In the genomic region with DNA sequence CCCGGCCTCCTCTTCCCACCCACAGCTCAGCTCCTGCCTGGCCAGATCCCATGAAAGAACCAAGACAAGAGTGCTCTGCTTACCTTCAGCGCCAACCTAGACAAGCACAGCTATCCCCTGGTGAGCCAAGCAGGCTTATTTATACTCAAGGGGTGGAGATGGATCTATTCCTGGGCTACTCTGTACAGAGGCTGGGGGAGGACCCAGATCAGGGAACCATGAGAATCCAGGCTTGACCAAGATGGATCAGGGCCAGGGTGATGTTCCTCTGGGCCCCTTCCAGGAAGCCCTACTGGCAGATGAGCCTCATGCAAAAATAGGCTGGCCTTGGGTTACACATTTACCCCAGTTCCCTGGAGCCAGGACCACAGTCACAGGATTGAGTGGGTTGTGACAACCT, we compare ENCODE assay signal across 9 mouse cellular contexts. TPM values are rescaled to one million over a fixed set of nuclear protein-coding genes. Genes with fewer than 3 reads are reported as not detected.
A peak's percentile ranks its signal among the peaks of the same experiment; 100 is the strongest.
DNase-seq lines count a peak whose midpoint lies in the region; ATAC-seq and TF ChIP-seq lines count a peak whose summit lies in the region.
"Had no signal": no experiment of that assay in that cellular context is flagged by ENCODE, and none has a peak within 500 bp of the region (broad histone marks: within the 10 kb centered on the region; RNA-seq: fewer than 3 reads in every experiment).

A gene (minus strand): TSS at position 114 of the 400 bp plus-strand sequence.

- H3K36me3 ChIP-seq in erythroblast, embryonic 14.5 days (ENCODE audit: control insufficient read depth) = no peaks in the 10 kb centered on the region; the same call in 1 of the 2 replicates
- H3K36me3 ChIP-seq in embryonic facial prominence, embryonic 12.5 days = no peaks in the 10 kb centered on the region
- H3K36me3 ChIP-seq in intestine, postnatal 0 days (ENCODE audit: control insufficient read depth, insufficient read depth) = no peaks in the 10 kb centered on the region
- H3K36me3 ChIP-seq in liver, embryonic 13.5 days = no peaks in the 10 kb centered on the region

- no peak within 1 kb of the TSS for H3K27ac ChIP-seq in embryonic facial prominence, embryonic 12.5 days
- 0 out of 2 replicates have a peak within 1 kb of the TSS, but pooled peaks have one; percentile 21 for H3K27ac ChIP-seq in intestine, postnatal 0 days (ENCODE audit: low read depth, low read length)
- peak within 1 kb of the TSS; percentile 82 for H3K27ac ChIP-seq in liver, embryonic 13.5 days

- peak; percentile 39 for DNase-seq in 3T3-L1 (ENCODE audit: low read depth, low spot score)
- no peak for DNase-seq in liver, embryonic 13.5 days
- no peak for DNase-seq in spleen, postnatal 36 days (ENCODE audit: low spot score in 2 of 2)
- no peak for DNase-seq in thymus, postnatal 0 days (ENCODE audit: low spot score)

- H3K27me3 ChIP-seq in erythroblast, embryonic 14.5 days (ENCODE audit: control insufficient read depth) = no peaks in the 10 kb centered on the region
- no peaks in the 10 kb centered on the region for H3K27me3 ChIP-seq in embryonic facial prominence, embryonic 12.5 days
- no peaks in the 10 kb centered on the region for H3K27me3 ChIP-seq in intestine, postnatal 0 days (replicated peaks; ENCODE audit: control insufficient read depth, insufficient read depth, low read length)
- H3K27me3 ChIP-seq in liver, embryonic 13.5 days = no peaks in the 10 kb centered on the region

- H3K4me3 ChIP-seq in erythroblast, embryonic 14.5 days (replicated peaks) = peak within 1 kb of the TSS; percentile 48
- no peak within 1 kb of the TSS for H3K4me3 ChIP-seq in embryonic facial prominence, embryonic 12.5 days
- no peak within 1 kb of the TSS for H3K4me3 ChIP-seq in intestine, postnatal 0 days (ENCODE audit: low read depth, low read length)
- H3K4me3 ChIP-seq in liver, embryonic 13.5 days (replicated peaks) = peak within 1 kb of the TSS; percentile 26

- H3K4me1 ChIP-seq in erythroblast, embryonic 14.5 days (ENCODE audit: control insufficient read depth) = no peaks in the 10 kb centered on the region; the same call in none of the 2 replicates
- H3K4me1 ChIP-seq in embryonic facial prominence, embryonic 12.5 days = peaks cover 6% of the 10 kb centered on the region; the same call in 1 of the 2 replicates
- H3K4me1 ChIP-seq in intestine, postnatal 0 days (replicated peaks; ENCODE audit: control insufficient read depth, insufficient read depth, low read length) = no peaks in the 10 kb centered on the region
- H3K4me1 ChIP-seq in liver, embryonic 13.5 days (replicated peaks) = peaks cover 17% of the 10 kb centered on the region

- H3K4me2 ChIP-seq in embryonic facial prominence, embryonic 12.5 days (replicated peaks) = no peak within 1 kb of the TSS
- no peak within 1 kb of the TSS for H3K4me2 ChIP-seq in intestine, postnatal 0 days (replicated peaks; ENCODE audit: low read depth)
- H3K4me2 ChIP-seq in liver, embryonic 13.5 days = peak within 1 kb of the TSS; percentile 47

- TF ChIP-seq CTCF in intestine, postnatal 0 days (IDR thresholded peaks at IDR 0.05; ENCODE audit: low read depth) = no peak

- WGBS in embryonic facial prominence, embryonic 12.5 days = 73% methylated on average over 2 of the region's 2 CpGs
- WGBS in intestine, postnatal 0 days = 64% methylated on average over 2 of the region's 2 CpGs
- WGBS in liver, embryonic 13.5 days (ENCODE audit: insufficient replicate concordance) = 68% methylated on average over 2 of the region's 2 CpGs

- no peak for ATAC-seq in erythroblast, adult 5-6 weeks (replicated peaks; ENCODE audit: low FRiP score, poor library complexity, severe bottlenecking)
- no peak for ATAC-seq in embryonic facial prominence, embryonic 12.5 days (ENCODE audit: insufficient number of reproducible peaks, insufficient read depth, low FRiP score, low TSS enrichment)
- no peak for ATAC-seq in intestine, postnatal 0 days
- ATAC-seq in liver, embryonic 13.5 days (ENCODE audit: low read depth) = peak; percentile 34

- H3K9ac ChIP-seq in embryonic facial prominence, embryonic 12.5 days = 0 out of 2 replicates have a peak within 1 kb of the TSS, but pooled peaks have one; percentile 10
- no peak within 1 kb of the TSS for H3K9ac ChIP-seq in intestine, postnatal 0 days (ENCODE audit: low read depth, low read length)
- peak within 1 kb of the TSS; percentile 50 for H3K9ac ChIP-seq in liver, embryonic 13.5 days

- H3K9me3 ChIP-seq in erythroblast, embryonic 14.5 days (ENCODE audit: control insufficient read depth, low read length) = no peaks in the 10 kb centered on the region
- H3K9me3 ChIP-seq in embryonic facial prominence, embryonic 12.5 days = no peaks in the 10 kb centered on the region
- no peaks in the 10 kb centered on the region for H3K9me3 ChIP-seq in intestine, postnatal 0 days (ENCODE audit: control insufficient read depth)
- H3K9me3 ChIP-seq in liver, embryonic 13.5 days (replicated peaks) = no peaks in the 10 kb centered on the region

RNA-seq across cellular contexts. Expression of the gene that starts here (rescaled TPM):
- polyA plus RNA-seq in erythroblast, embryonic 14.5 days (2012) = 0.05 and 0.10 TPM in 2 replicates
- not detected in 2 replicates for total RNA-seq in erythroblast, adult 5-6 weeks (2015; ENCODE audit: low replicate concordance)
- total RNA-seq in erythroblast, adult 5-6 weeks (2017; ENCODE audit: low replicate concordance) = not detected in 2 replicates
- polyA plus RNA-seq in embryonic facial prominence, embryonic 12.5 days (2016; fragmentation: Nextera tagmentation; extraction: Ambion mirVana) = 0.14 and 0.27 TPM in 2 replicates
- 11.3 and 11.8 TPM in 2 replicates for polyA plus RNA-seq in intestine, postnatal 0 days (2015; fragmentation: Nextera tagmentation; extraction: Ambion mirVana)
- 50.2 and 54.9 TPM in 2 replicates for polyA plus RNA-seq in liver, embryonic 13.5 days (2015; fragmentation: Nextera tagmentation; extraction: Ambion mirVana)
- 2.1 and 2.7 TPM in 2 replicates for polyA plus RNA-seq in thymus, postnatal 0 days (2015; fragmentation: Nextera tagmentation; extraction: Ambion mirVana)
- polyA plus RNA-seq: C2C12 had no signal

Comparison
In these comparisons a context has a peak if more than half of its experiments do, and no peak if none do; other contexts are left out.
1. H3K4me3 ChIP-seq: peak in erythroblast, embryonic 14.5 days (single experiment) and liver, embryonic 13.5 days (single experiment); none in embryonic facial prominence, embryonic 12.5 days (single experiment) and intestine, postnatal 0 days (single experiment).